Comparison of ENCODE assay signal across 18 mouse cellular contexts in genomic region chr2:167457213-167457612, GRCm38 (mm10). TPM values are rescaled to one million over a fixed set of nuclear protein-coding genes. Genes with fewer than 3 reads are reported as not detected.
DNase-seq lines count a peak whose midpoint lies in the region; TF ChIP-seq lines count a peak whose summit lies in the region.
"Had no signal": no experiment of that assay in that cellular context is flagged by ENCODE, and none has a peak within 500 bp of the region (broad histone marks: within the 10 kb centered on the region; RNA-seq: fewer than 3 reads in every experiment).

No protein-coding gene starts in this region.

- no peak overlapping the region for H3K4me3 ChIP-seq in MEL (ENCODE audit: control insufficient read depth in 1 of 2, insufficient read depth in 1 of 2, low read depth in 2 of 2, low read length in 2 of 2)
- H3K4me3 ChIP-seq: embryonic facial prominence, embryonic 10.5 days; forebrain, embryonic 15.5 days; hindbrain, embryonic 12.5 days; intestine, embryonic 15.5 days; limb, embryonic 10.5 days; midbrain, embryonic 15.5 days had no signal

- no peaks in the 10 kb centered on the region for H3K79me2 ChIP-seq in MEL (ENCODE audit: control insufficient read depth, insufficient read depth, low read length, poor library complexity)

- TF ChIP-seq EP300 in MEL (IDR thresholded peaks at IDR 0.05; ENCODE audit: low read depth in 1 of 2, low read length in 2 of 2) = no peak

- no peak overlapping the region; the same call in 1 of the 2 replicates for H3K27ac ChIP-seq in MEL (ENCODE audit: control insufficient read depth, low read depth, low read length)
- H3K27ac ChIP-seq: embryonic facial prominence, embryonic 10.5 days; forebrain, embryonic 15.5 days; hindbrain, embryonic 12.5 days; intestine, embryonic 15.5 days; limb, embryonic 10.5 days; midbrain, embryonic 15.5 days had no signal

- H3K4me1 ChIP-seq in MEL (ENCODE audit: control insufficient read depth in 1 of 2, insufficient read depth in 2 of 2, low read length in 2 of 2) = no peaks in the 10 kb centered on the region; a peak in 1 of 4 replicates
- H3K4me1 ChIP-seq: embryonic facial prominence, embryonic 10.5 days; forebrain, embryonic 15.5 days; hindbrain, embryonic 12.5 days; intestine, embryonic 15.5 days; limb, embryonic 10.5 days; midbrain, embryonic 15.5 days had no signal

- no peak for TF ChIP-seq CTCF in MEL (IDR thresholded peaks at IDR 0.05 in 2 of 3, conservative IDR thresholded peaks at IDR 0.05 in 1 of 3; ENCODE audit: control insufficient read depth in 1 of 3, insufficient read depth in 1 of 3, low read depth in 2 of 3, low read length in 3 of 3, poor library complexity in 1 of 3, severe bottlenecking in 1 of 3)

- no peak for TF ChIP-seq POLR2A in MEL (IDR thresholded peaks at IDR 0.05; ENCODE audit: control insufficient read depth in 1 of 2, insufficient read depth in 1 of 2, low read depth in 1 of 2, low read length in 2 of 2, poor library complexity in 1 of 2)

- H3K9ac ChIP-seq in MEL (ENCODE audit: control insufficient read depth, low read depth, low read length, poor library complexity, severe bottlenecking) = no peak overlapping the region
- H3K9ac ChIP-seq: forebrain, embryonic 15.5 days; hindbrain, embryonic 12.5 days; intestine, embryonic 15.5 days; lung, embryonic 14.5 days; midbrain, embryonic 15.5 days had no signal

- peaks cover 0 to 8% of the 10 kb centered on the region in 2 experiments; a peak in 3 of 4 replicates for H3K36me3 ChIP-seq in MEL (ENCODE audit: control insufficient read depth in 1 of 2, insufficient read depth in 2 of 2, low read length in 2 of 2)

- intact Hi-C loops in left cerebral cortex, postnatal 25 days (cut with DNase I) = no loop called here

- H3K27me3 ChIP-seq in MEL (ENCODE audit: control insufficient read depth in 1 of 2, insufficient read depth in 2 of 2, low read length in 2 of 2) = no peaks in the 10 kb centered on the region
- H3K27me3 ChIP-seq: forebrain, embryonic 15.5 days; hindbrain, embryonic 12.5 days; intestine, embryonic 15.5 days; midbrain, embryonic 15.5 days had no signal

- DNase-seq in MEL (ENCODE audit: low read depth, low spot score) (peak; percentile 44), adipocyte (ENCODE audit: low spot score) (peak; percentile 68)
- peak; percentile 83 for DNase-seq in cerebellum, adult 8-10 months
- peak; percentile 28 for DNase-seq in fat pad, adult 2 months (ENCODE audit: extremely low read depth, low read depth, low spot score)
- DNase-seq in layer of hippocampus, postnatal 36 days = no peak
- DNase-seq in lung, postnatal 14 days = no peak
- no peak for DNase-seq in left cerebral cortex, postnatal 25 days (ENCODE audit: low spot score in 2 of 2)
- DNase-seq: adrenal gland, adult 8-10 months; gastrocnemius, postnatal 10 days; kidney, postnatal 4 days; lung, embryonic 14.5 days had no signal

- no peak for TF ChIP-seq RAD21 in MEL (IDR thresholded peaks at IDR 0.05; ENCODE audit: low read depth, low read length)

- no peaks in the 10 kb centered on the region for H3K9me3 ChIP-seq in MEL (replicated peaks; ENCODE audit: insufficient read depth, low read length)
- H3K9me3 ChIP-seq: embryonic facial prominence, embryonic 10.5 days; forebrain, embryonic 15.5 days; G1E; hindbrain, embryonic 12.5 days; intestine, embryonic 15.5 days; limb, embryonic 10.5 days; midbrain, embryonic 15.5 days had no signal

TF ChIP-seq in MEL, 35 proteins besides CTCF, POLR2A, EP300 and RAD21:
- TF ChIP-seq POLR2AphosphoS5 (IDR thresholded peaks at IDR 0.05; ENCODE audit: borderline replicate concordance, low read depth, low read length) = no peak
- TF ChIP-seq MXI1 (IDR thresholded peaks at IDR 0.05; ENCODE audit: low read depth, low read length) = no peak
- no peak for TF ChIP-seq MAZ (IDR thresholded peaks at IDR 0.05; ENCODE audit: low read depth, low read length)
- no peak for TF ChIP-seq CHD1 (IDR thresholded peaks at IDR 0.05; ENCODE audit: low read depth, low read length)
- no peak for TF ChIP-seq SMC3 (IDR thresholded peaks at IDR 0.05; ENCODE audit: low read depth, low read length)
- TF ChIP-seq USF2 (IDR thresholded peaks at IDR 0.05; ENCODE audit: borderline replicate concordance in 1 of 2, insufficient read depth in 1 of 2, low read depth in 1 of 2, low read length in 2 of 2) = no peak
- no peak for TF ChIP-seq MYB (IDR thresholded peaks at IDR 0.05; ENCODE audit: low read depth, low read length)
- TF ChIP-seq TAL1 (IDR thresholded peaks at IDR 0.05; ENCODE audit: low read length) = no peak
- no peak for TF ChIP-seq UBTF (IDR thresholded peaks at IDR 0.05; ENCODE audit: borderline replicate concordance, insufficient read depth, low read depth, low read length)
- no peak for TF ChIP-seq POLR2AphosphoS2 (IDR thresholded peaks at IDR 0.05; ENCODE audit: low read length)
- TF ChIP-seq ZC3H11A (IDR thresholded peaks at IDR 0.05; ENCODE audit: low read depth, low read length) = no peak
- no peak for TF ChIP-seq JUND (IDR thresholded peaks at IDR 0.05; ENCODE audit: low read depth, low read length)
- no peak for TF ChIP-seq MAFK (IDR thresholded peaks at IDR 0.05; ENCODE audit: borderline replicate concordance, low read depth, low read length)
- no peak for TF ChIP-seq BHLHE40 (IDR thresholded peaks at IDR 0.05; ENCODE audit: borderline replicate concordance, low read depth, low read length)
- no peak for TF ChIP-seq MAX (IDR thresholded peaks at IDR 0.05; ENCODE audit: low read length)
- no peak for TF ChIP-seq HCFC1 (IDR thresholded peaks at IDR 0.05; ENCODE audit: low read depth, low read length)
- TF ChIP-seq NELFE (IDR thresholded peaks at IDR 0.05; ENCODE audit: low read depth, low read length) = no peak

RNA-seq across cellular contexts. Expression of gene Rnf114, which starts 35.2 kb away (rescaled TPM):
- 39.5 and 44.0 TPM in 2 replicates for total RNA-seq in MEL (2012; rRNA removed)
- 10 to 100 TPM in 1 of 2 experiments, not detected in 1; 49.2 TPM for polyA plus RNA-seq in MEL (2012; ENCODE audit: insufficient read depth in 1 of 2, insufficient read length in 2 of 2, low read depth in 1 of 2, low replicate concordance in 2 of 2, missing spikeins in 1 of 2)
- total RNA-seq in layer of hippocampus, postnatal 36 days (2021) = 10 to 100 TPM; 48.4 to 51.1 TPM
- total RNA-seq in left cerebral cortex, postnatal 25 days (2021) = 10 to 100 TPM; 59.7 to 61.3 TPM

RNA-seq across cellular contexts. Expression of gene Spata2, which starts 35.5 kb away (rescaled TPM):
- 9.4 and 9.8 TPM in 2 replicates for total RNA-seq in MEL (2012; rRNA removed)
- 10 to 100 TPM in 1 of 2 experiments, not detected in 1; 33.5 TPM for polyA plus RNA-seq in MEL (2012; ENCODE audit: insufficient read depth in 1 of 2, insufficient read length in 2 of 2, low read depth in 1 of 2, low replicate concordance in 2 of 2, missing spikeins in 1 of 2)
- total RNA-seq in layer of hippocampus, postnatal 36 days (2021) = 10 to 100 TPM; 77.8 to 83.1 TPM
- 10 to 100 TPM; 72.0 to 74.4 TPM for total RNA-seq in left cerebral cortex, postnatal 25 days (2021)

RNA-seq across cellular contexts. Expression of gene Slc9a8, which starts 35.7 kb away (rescaled TPM):
- total RNA-seq in MEL (2012; rRNA removed) = 15.6 and 16.7 TPM in 2 replicates
- polyA plus RNA-seq in MEL (2012; ENCODE audit: insufficient read depth in 1 of 2, insufficient read length in 2 of 2, low read depth in 1 of 2, low replicate concordance in 2 of 2, missing spikeins in 1 of 2) = 10 to 100 TPM in 1 of 2 experiments, not detected in 1; 25.8 TPM
- total RNA-seq in layer of hippocampus, postnatal 36 days (2021) = 10 to 100 TPM; 28.3 to 34.1 TPM
- total RNA-seq in left cerebral cortex, postnatal 25 days (2021) = 10 to 100 TPM; 24.7 to 31.0 TPM

Comparison
In these comparisons a context has a peak if more than half of its experiments do, and no peak if none do; other contexts are left out.
1. DNase-seq: peak in MEL (single experiment), adipocyte (single experiment), cerebellum, adult 8-10 months (single experiment) and fat pad, adult 2 months (single experiment); none in layer of hippocampus, postnatal 36 days (0 of 2), lung, postnatal 14 days (single experiment) and left cerebral cortex, postnatal 25 days (0 of 2).